Mouse (Mus musculus): Measurements from ENCODE around the gene Rhpn2. TPM values are rescaled to one million over a fixed set of nuclear protein-coding genes. Genes with fewer than 3 reads are reported as not detected.

Rhpn2 gene
- 1.2 TPM for total RNA-seq (2023)

GRCm38 (mm10) chr7:35333692-35334526, at the start of gene Rhpn2:
Rhpn2 (plus strand) TSS chr7:35334170.

DNA sequence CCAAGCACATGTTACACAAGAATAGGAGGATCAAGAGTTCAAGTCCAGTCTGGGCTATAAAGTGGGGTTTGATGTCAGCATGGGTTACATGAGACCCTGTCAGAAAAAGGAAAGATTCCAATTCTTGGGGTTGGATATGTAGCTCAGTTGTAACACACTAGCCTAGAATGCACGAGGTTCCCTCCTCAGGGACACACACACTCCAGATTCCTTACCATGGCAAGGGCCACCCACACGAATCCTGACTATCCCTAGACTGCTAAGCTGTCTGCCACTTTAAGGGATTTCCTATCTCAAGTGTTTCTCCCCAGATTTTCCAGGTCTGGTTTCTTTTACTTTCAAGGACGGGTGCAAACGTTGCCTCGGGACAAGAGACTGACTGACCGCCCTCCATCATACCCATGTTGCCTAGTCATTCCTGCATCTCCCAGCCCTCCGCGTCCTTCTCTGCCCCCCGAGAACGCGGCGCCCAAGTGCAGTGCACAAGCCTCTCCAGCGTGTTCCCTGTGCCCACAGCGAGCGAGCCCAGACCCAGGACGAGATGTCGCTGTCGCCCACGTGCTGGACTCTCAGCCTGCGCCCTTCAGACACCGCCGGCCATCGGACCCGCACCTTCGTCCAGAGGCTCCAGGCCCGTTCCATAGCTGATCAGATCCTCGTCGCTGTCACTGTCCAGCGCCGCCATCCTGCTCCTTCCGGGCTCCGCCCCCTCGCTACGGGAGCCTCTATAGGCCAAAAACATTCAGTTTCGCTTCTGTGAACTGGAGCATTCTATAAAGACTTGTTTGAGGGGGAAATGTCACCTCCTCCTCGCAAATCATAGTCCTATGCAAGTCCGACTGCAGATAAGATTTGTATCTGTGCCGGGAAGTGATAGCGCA, 16.0 kb upstream of the Rhpn2 start, which contains the start of gene Gpatch1:
Gene Gpatch1 (minus strand): TSS at position 712 of the 881 bp plus-strand sequence.

GRCm38 (mm10) chr7:35396542-35397168, 62.7 kb downstream of the Rhpn2 start, which contains the start of the genes Faap24 and Cep89:
Faap24 (minus strand) TSS chr7:35396836.
Cep89 (plus strand) TSS chr7:35397035.

Other genes starting within 250 kb of the Rhpn2 start
- 1.9 TPM for gene Cebpa, start 214.9 kb upstream of the Rhpn2 start, total RNA-seq (2023)
- gene Slc7a10, start 147.8 kb upstream of the Rhpn2 start, total RNA-seq (2023) = not detected
- gene Lrp3, start 118.7 kb upstream of the Rhpn2 start, total RNA-seq (2023) = 0.15 TPM
- 17.2 TPM for gene Gpatch1, start 15.7 kb upstream of the Rhpn2 start, total RNA-seq (2023)
- 9.3 TPM for gene Faap24, start 62.7 kb downstream of the Rhpn2 start, total RNA-seq (2023)
- 9.2 TPM for gene Cep89, start 62.9 kb downstream of the Rhpn2 start, total RNA-seq (2023)
- not detected for gene Slc7a9, start 114.6 kb downstream of the Rhpn2 start, total RNA-seq (2023)
- gene Tdrd12, start 203.6 kb downstream of the Rhpn2 start, total RNA-seq (2023) = not detected
- gene Nudt19, start 222.1 kb downstream of the Rhpn2 start, total RNA-seq (2023) = 19.4 TPM

Measured in CD4-positive naive resting alpha-beta T cell, adult 57 days (primary cell).